Mouse (Mus musculus) adrenal gland, adult 2 months (tissue): ENCODE measurements around the gene Frrs1. TPM values are rescaled to one million over a fixed set of nuclear protein-coding genes. Genes with fewer than 3 reads are reported as not detected.
A peak's percentile ranks its signal among the peaks of the same experiment; 100 is the strongest.
"Not testable (repeated sequence)": the region's sequence is repeated elsewhere in the genome, so short reads cannot be mapped to it uniquely, and the experiment has no call there.

Experiments used
- DNase-seq: peaks from one replicate; pipeline ENCODE4 v3.0.0; 2021
- long read RNA-seq: library from polyadenylated mRNA; stranded (forward); transcript quantifications from one replicate; pipeline ENCODE4 v2.0.0, GENCODE M21; 2021
- polyA plus RNA-seq: library from polyadenylated mRNA; depleted of rRNA; stranded (reverse); fragments of >200 nt; gene quantifications from 2 replicates; pipeline ENCODE4 v1.2.3, GENCODE M21; 2012; rRNA removed
- total RNA-seq, 2 experiments: library from RNA; stranded (reverse); gene quantifications; 2 replicates each; pipeline ENCODE4 v1.2.3; 2021

Gene Frrs1
- total RNA-seq (10 to 100 TPM; 10.1 to 26.8 TPM), polyA plus RNA-seq (11.9 and 18.5 TPM in 2 replicates)
- long read RNA-seq, partial matches to known transcripts: 4 of 13 reads
- long read RNA-seq, other reads (novel, unspliced or antisense): 9 of 13 reads

- DNase-seq: no peak
Observed at GRCm38 (mm10) chr3:116858941-116859685, at the start of gene Frrs1. Gene Frrs1 (plus strand): TSS chr3:116859464.

GRCm38 (mm10) chr3:116810351-116810750, 48.9 kb upstream of the Frrs1 start:
- DNase-seq: not testable (repeated sequence)

GRCm38 (mm10) chr3:116812946-116813345, 46.3 kb upstream of the Frrs1 start:
- no peak for DNase-seq

GRCm38 (mm10) chr3:116815305-116815797, 43.9 kb upstream of the Frrs1 start:
- no peak for DNase-seq

GRCm38 (mm10) chr3:116815916-116816315, 43.3 kb upstream of the Frrs1 start:
- DNase-seq: no peak

- DNase-seq: no peak
Observed at GRCm38 (mm10) chr3:116816674-116817215, 42.5 kb upstream of the Frrs1 start.

GRCm38 (mm10) chr3:116817231-116817630, 42.0 kb upstream of the Frrs1 start:
- DNase-seq: no peak

- no peak for DNase-seq
Observed at GRCm38 (mm10) chr3:116826471-116827215, 32.6 kb upstream of the Frrs1 start.

GRCm38 (mm10) chr3:116829274-116829920, 29.9 kb upstream of the Frrs1 start:
- DNase-seq: no peak

- DNase-seq: no peak
Observed at GRCm38 (mm10) chr3:116831324-116831723, 27.9 kb upstream of the Frrs1 start.

GRCm38 (mm10) chr3:116832526-116833310, 26.5 kb upstream of the Frrs1 start:
- DNase-seq: no peak

GRCm38 (mm10) chr3:116833491-116833890, 25.8 kb upstream of the Frrs1 start:
- no peak for DNase-seq

GRCm38 (mm10) chr3:116834241-116834640, 25.0 kb upstream of the Frrs1 start:
- DNase-seq: no peak

- no peak for DNase-seq
Observed at GRCm38 (mm10) chr3:116835350-116835749, 23.9 kb upstream of the Frrs1 start.

GRCm38 (mm10) chr3:116835770-116836680, 23.2 kb upstream of the Frrs1 start:
- DNase-seq: peak; percentile 86

- DNase-seq: no peak
Observed at GRCm38 (mm10) chr3:116836681-116837475, 22.4 kb upstream of the Frrs1 start.

- no peak for DNase-seq
Observed at GRCm38 (mm10) chr3:116841311-116841710, 18.0 kb upstream of the Frrs1 start.

GRCm38 (mm10) chr3:116844880-116845579, 14.2 kb upstream of the Frrs1 start:
- no peak for DNase-seq

GRCm38 (mm10) chr3:116846084-116846483, 13.2 kb upstream of the Frrs1 start:
- no peak for DNase-seq
